Mouse (Mus musculus) megakaryocyte, embryonic 14.5 days (primary cell): ENCODE data around the gene Tmie.

Experiments
- FLI1 ChIP-seq: IDR thresholded peaks from 2 replicates; pipeline ENCODE4 v1.6.1; 2012; ENCODE audit warnings: low read length, inconsistent platforms, mixed read lengths
- GATA1 ChIP-seq: IDR thresholded peaks from 3 replicates; pipeline ENCODE4 v1.6.1; 2012; ENCODE audit warnings: mixed read lengths, low read length, inconsistent platforms, borderline replicate concordance

- no peak for TF ChIP-seq GATA1
- TF ChIP-seq FLI1, result no peak
Measured at GRCm38 (mm10) chr9:110833021-110833420, 46.9 kb downstream of the Tmie start.
